Comparison of ENCODE assay signal across 33 mouse cellular contexts in the genomic region with DNA sequence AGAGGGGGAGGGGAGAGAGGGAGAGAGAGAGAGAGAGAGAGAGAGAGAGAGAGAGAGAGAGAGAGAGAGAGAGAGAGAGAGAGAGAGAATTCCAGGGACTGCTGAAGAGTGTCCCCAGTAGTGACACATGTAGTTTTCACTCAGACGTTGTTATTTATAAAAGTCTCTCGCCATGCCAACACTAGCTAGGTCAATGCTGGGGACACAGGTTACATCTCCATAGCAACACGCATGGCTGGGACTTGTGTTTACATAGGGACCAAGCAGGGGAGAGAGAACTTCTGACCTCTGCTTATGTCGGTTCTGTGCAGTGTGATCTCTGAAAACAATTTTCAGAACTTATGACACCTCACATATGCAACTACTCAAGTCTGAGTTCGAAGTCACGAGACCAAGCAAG. TPM values are rescaled to one million over a fixed set of nuclear protein-coding genes. Genes with fewer than 3 reads are reported as not detected.
A peak's percentile ranks its signal among the peaks of the same experiment; 100 is the strongest.
DNase-seq lines count a peak whose midpoint lies in the region; ATAC-seq and TF ChIP-seq lines count a peak whose summit lies in the region.
"Had no signal": no experiment of that assay in that cellular context is flagged by ENCODE, and none has a peak within 500 bp of the region (broad histone marks: within the 10 kb centered on the region; RNA-seq: fewer than 3 reads in every experiment).

No protein-coding gene starts in this region.

- TF ChIP-seq CTCF in liver, adult 2 months (IDR thresholded peaks at IDR 0.05; ENCODE audit: low read depth, low read length): no peak
- no peak for TF ChIP-seq CTCF in thymus, adult 2 months (IDR thresholded peaks at IDR 0.05; ENCODE audit: borderline replicate concordance, control insufficient read depth, extremely low read depth, insufficient read depth, low read length, poor library complexity)

- H3K9me3 ChIP-seq in heart, embryonic 11.5 days (replicated peaks; ENCODE audit: control insufficient read depth, low read length): no peaks in the 10 kb centered on the region
- no peaks in the 10 kb centered on the region for H3K9me3 ChIP-seq in liver, embryonic 11.5 days (ENCODE audit: control insufficient read depth, low read length)
- H3K9me3 ChIP-seq: embryonic facial prominence, embryonic 13.5 days; forebrain, embryonic 10.5 days; forebrain, embryonic 15.5 days; heart, embryonic 13.5 days; hindbrain, embryonic 15.5 days; liver, embryonic 13.5 days; lung, embryonic 15.5 days; midbrain, embryonic 12.5 days; neural tube, embryonic 13.5 days; stomach, embryonic 15.5 days had no signal

- no peaks in the 10 kb centered on the region for H3K4me1 ChIP-seq in heart, embryonic 11.5 days (ENCODE audit: control insufficient read depth, insufficient read depth, low read length)
- no peaks in the 10 kb centered on the region for H3K4me1 ChIP-seq in liver, adult 2 months (ENCODE audit: control insufficient read depth, insufficient read depth, low read length)
- H3K4me1 ChIP-seq in liver, embryonic 11.5 days (replicated peaks; ENCODE audit: control insufficient read depth, insufficient read depth, low read length): no peaks in the 10 kb centered on the region
- H3K4me1 ChIP-seq in thymus, adult 2 months (replicated peaks; ENCODE audit: control insufficient read depth, insufficient read depth, low read length): no peaks in the 10 kb centered on the region; the same call in 1 of the 2 replicates
- H3K4me1 ChIP-seq: liver, embryonic 13.5 days; lung, embryonic 15.5 days; stomach, embryonic 15.5 days had no signal

- no peak overlapping the region for H3K27ac ChIP-seq in heart, embryonic 11.5 days (ENCODE audit: low read depth, low read length)
- no peak overlapping the region for H3K27ac ChIP-seq in liver, adult 2 months (replicated peaks; ENCODE audit: insufficient read depth, low read depth, low read length)
- H3K27ac ChIP-seq in liver, embryonic 11.5 days (ENCODE audit: low read depth, low read length): no peak overlapping the region
- H3K27ac ChIP-seq in thymus, adult 2 months (ENCODE audit: control insufficient read depth, insufficient read depth, low read length): no peak overlapping the region
- H3K27ac ChIP-seq: embryonic facial prominence, embryonic 13.5 days; forebrain, embryonic 10.5 days; heart, embryonic 13.5 days; kidney, postnatal 0 days; liver, embryonic 13.5 days; lung, embryonic 15.5 days; midbrain, embryonic 12.5 days; neural tube, embryonic 13.5 days; stomach, embryonic 15.5 days had no signal

- no peaks in the 10 kb centered on the region for H3K36me3 ChIP-seq in heart, embryonic 11.5 days (ENCODE audit: control insufficient read depth, insufficient read depth, low read length)
- H3K36me3 ChIP-seq in liver, adult 2 months (ENCODE audit: control insufficient read depth, insufficient read depth, low read length): no peaks in the 10 kb centered on the region
- no peaks in the 10 kb centered on the region for H3K36me3 ChIP-seq in liver, embryonic 11.5 days (ENCODE audit: control insufficient read depth, insufficient read depth, low read length)
- H3K36me3 ChIP-seq in thymus, adult 2 months (ENCODE audit: control insufficient read depth, insufficient read depth, low read length): no peaks in the 10 kb centered on the region
- H3K36me3 ChIP-seq: embryonic facial prominence, embryonic 13.5 days; forebrain, embryonic 10.5 days; forebrain, embryonic 15.5 days; G1E; heart, embryonic 13.5 days; hindbrain, embryonic 15.5 days; liver, embryonic 13.5 days; lung, embryonic 15.5 days; midbrain, embryonic 12.5 days; neural tube, embryonic 13.5 days; stomach, embryonic 15.5 days had no signal

- 56% methylated on average over 6 of the region's 6 CpGs for WGBS in heart, embryonic 11.5 days (ENCODE audit: insufficient replicate concordance)
- WGBS in liver, adult 2 months: 34% methylated on average over 6 of the region's 6 CpGs
- WGBS in liver, embryonic 11.5 days: 60% methylated on average over 6 of the region's 6 CpGs
- 85% methylated on average over 6 of the region's 6 CpGs for whole genome bisulfite sequencing in thymus, adult 2 months

- no peak overlapping the region for H3K4me3 ChIP-seq in heart, embryonic 11.5 days (ENCODE audit: low read depth, low read length)
- H3K4me3 ChIP-seq in liver, adult 2 months (ENCODE audit: insufficient read depth, low read depth, low read length): no peak overlapping the region
- H3K4me3 ChIP-seq in liver, embryonic 11.5 days (ENCODE audit: low read depth, low read length): no peak overlapping the region
- no peak overlapping the region for H3K4me3 ChIP-seq in thymus, adult 2 months (ENCODE audit: control insufficient read depth, insufficient read depth, low read length)
- H3K4me3 ChIP-seq: embryonic facial prominence, embryonic 13.5 days; forebrain, embryonic 10.5 days; forebrain, embryonic 15.5 days; heart, embryonic 13.5 days; hindbrain, embryonic 15.5 days; liver, embryonic 13.5 days; lung, embryonic 15.5 days; midbrain, embryonic 12.5 days; neural tube, embryonic 13.5 days; stomach, embryonic 15.5 days had no signal

- no peak overlapping the region for H3K9ac ChIP-seq in heart, embryonic 11.5 days (ENCODE audit: low read depth, low read length)
- no peak overlapping the region for H3K9ac ChIP-seq in liver, adult 2 months (ENCODE audit: low read depth, low read length)
- H3K9ac ChIP-seq in liver, embryonic 11.5 days (ENCODE audit: low read depth, low read length): no peak overlapping the region
- H3K9ac ChIP-seq: embryonic facial prominence, embryonic 13.5 days; heart, embryonic 13.5 days; hindbrain, embryonic 15.5 days; liver, embryonic 13.5 days; lung, embryonic 15.5 days; midbrain, embryonic 12.5 days; neural tube, embryonic 13.5 days; stomach, embryonic 15.5 days had no signal

- no peak for ATAC-seq in heart, embryonic 11.5 days (replicated peaks; ENCODE audit: insufficient number of reproducible peaks, low FRiP score, low TSS enrichment)
- ATAC-seq in liver, embryonic 11.5 days (replicated peaks; ENCODE audit: low FRiP score): no peak
- ATAC-seq: forebrain, embryonic 15.5 days; inflammation-experienced regulatory T-cells, adult 6 months had no signal

- H3K27me3 ChIP-seq in heart, embryonic 11.5 days (ENCODE audit: control insufficient read depth, insufficient read depth, low read length): peaks cover 19% of the 10 kb centered on the region
- H3K27me3 ChIP-seq in liver, adult 2 months (ENCODE audit: control insufficient read depth, insufficient read depth, low read length): no peaks in the 10 kb centered on the region
- peaks cover 4% of the 10 kb centered on the region; the same call in 1 of the 2 replicates for H3K27me3 ChIP-seq in liver, embryonic 11.5 days (replicated peaks; ENCODE audit: control insufficient read depth, insufficient read depth, low read length)
- H3K27me3 ChIP-seq in thymus, adult 2 months (ENCODE audit: control insufficient read depth, insufficient read depth, low read length): no peaks in the 10 kb centered on the region
- H3K27me3 ChIP-seq: forebrain, embryonic 15.5 days; liver, embryonic 13.5 days; midbrain, embryonic 12.5 days had no signal

- H3K79me2 ChIP-seq in liver, adult 2 months (ENCODE audit: control insufficient read depth, insufficient read depth, low read length): no peaks in the 10 kb centered on the region

- H3K4me2 ChIP-seq in heart, embryonic 11.5 days: no peak overlapping the region
- H3K4me2 ChIP-seq in liver, embryonic 11.5 days: no peak overlapping the region
- H3K4me2 ChIP-seq: embryonic facial prominence, embryonic 13.5 days; forebrain, embryonic 15.5 days; heart, embryonic 13.5 days; hindbrain, embryonic 15.5 days; liver, embryonic 13.5 days; lung, embryonic 15.5 days; midbrain, embryonic 12.5 days; neural tube, embryonic 13.5 days; stomach, embryonic 15.5 days had no signal

- intact Hi-C loops in heart, postnatal 10 days (cut with DNase I): loop anchor here (5.0 to 10.0 kb wide), 3 partner anchors 133 to 701 kb away; no protein-coding TSS in a partner anchor

- no peak for TF ChIP-seq POLR2A in liver, adult 2 months (IDR thresholded peaks at IDR 0.05; ENCODE audit: extremely low read depth, insufficient read depth, low read length)
- TF ChIP-seq POLR2A in thymus, adult 2 months (IDR thresholded peaks at IDR 0.05; ENCODE audit: control insufficient read depth, extremely low read depth, insufficient read depth, low read length, poor library complexity): no peak

- DNase-seq in heart, adult 11 months: peak; percentile 91
- no peak for DNase-seq in heart, adult 8-10 months (ENCODE audit: low spot score)
- peak; percentile 23 to 30 for DNase-seq in heart, postnatal 10 days
- DNase-seq in liver, adult 2 months (ENCODE audit: extremely low read depth, low read depth, low spot score): peak; percentile 10
- DNase-seq in liver, embryonic 11.5 days (ENCODE audit: low spot score): no peak
- peak; percentile 11 for DNase-seq in ZHBTc4 (ENCODE audit: low read depth, low spot score)
- DNase-seq in thymus, adult 2 months: no peak
- DNase-seq: adrenal gland, postnatal 10 days; cerebellum, adult 11 months; cerebellum, adult 9-10 months; cerebellum, postnatal 36 days; embryo, embryonic 11 days; gastrocnemius, postnatal 25 days; kidney, adult 11 months; layer of hippocampus, postnatal 36 days; liver, embryonic 13.5 days; lung, postnatal 36 days; right cerebral cortex, postnatal 14 days; thymus, postnatal 14 days had no signal

RNA-seq across cellular contexts. Expression of a gene that starts 9.4 kb away (rescaled TPM):
- total RNA-seq in heart, adult 8-10 months (2022): under 1 TPM; 0.08 to 0.35 (median 0.20) TPM
- under 1 TPM; 0.05 TPM for total RNA-seq in heart, postnatal 10 days (2021)
- polyA plus RNA-seq in heart, embryonic 11.5 days (2014; fragmentation: Nextera tagmentation; extraction: Ambion mirVana): 0.10 and 0.21 TPM in 2 replicates
- 0.09 and 0.13 TPM in 2 replicates for total RNA-seq in liver, adult 2 months (2014; rRNA removed)
- not detected in 2 replicates for polyA plus RNA-seq in liver, adult 2 months (2012; rRNA removed)
- not detected in 2 replicates for polyA plus RNA-seq in liver, embryonic 11.5 days (2014; fragmentation: Nextera tagmentation; extraction: Ambion mirVana)
- 0.31 and 0.42 TPM in 2 replicates for polyA plus RNA-seq in thymus, adult 2 months (2012; rRNA removed)
- total RNA-seq: gastrocnemius, postnatal 25 days had no signal
- polyA plus RNA-seq: G1E; inflammation-experienced regulatory T-cells, adult 6 months; kidney, postnatal 0 days; liver, embryonic 13.5 days; small intestine, adult 2 months had no signal

RNA-seq across cellular contexts. Expression of a gene that starts 57.4 kb away (rescaled TPM):
- total RNA-seq in heart, adult 8-10 months (2022): 1 to 10 TPM; 3.3 to 5.0 (median 4.0) TPM
- 1 to 10 TPM; 4.8 to 4.9 TPM for total RNA-seq in heart, postnatal 10 days (2021)
- polyA plus RNA-seq in heart, embryonic 11.5 days (2014; fragmentation: Nextera tagmentation; extraction: Ambion mirVana): 14.0 and 17.9 TPM in 2 replicates
- 2.6 and 5.4 TPM in 2 replicates for total RNA-seq in liver, adult 2 months (2014; rRNA removed)
- 5.3 and 5.6 TPM in 2 replicates for polyA plus RNA-seq in liver, adult 2 months (2012; rRNA removed)
- 8.2 and 10.7 TPM in 2 replicates for polyA plus RNA-seq in liver, embryonic 11.5 days (2014; fragmentation: Nextera tagmentation; extraction: Ambion mirVana)
- 11.2 and 12.6 TPM in 2 replicates for polyA plus RNA-seq in thymus, adult 2 months (2012; rRNA removed)

RNA-seq across cellular contexts. Expression of a gene that starts 57.8 kb away (rescaled TPM):
- total RNA-seq in heart, adult 8-10 months (2022): 10 to 100 TPM; 14.7 to 20.0 (median 16.6) TPM
- total RNA-seq in heart, postnatal 10 days (2021): 10 to 100 TPM; 19.5 to 21.8 TPM
- 12.2 and 14.5 TPM in 2 replicates for polyA plus RNA-seq in heart, embryonic 11.5 days (2014; fragmentation: Nextera tagmentation; extraction: Ambion mirVana)
- 72.3 and 82.2 TPM in 2 replicates for total RNA-seq in liver, adult 2 months (2014; rRNA removed)
- polyA plus RNA-seq in liver, adult 2 months (2012; rRNA removed): 46.3 and 51.1 TPM in 2 replicates
- 22.0 and 24.7 TPM in 2 replicates for polyA plus RNA-seq in liver, embryonic 11.5 days (2014; fragmentation: Nextera tagmentation; extraction: Ambion mirVana)
- 2.3 and 2.9 TPM in 2 replicates for polyA plus RNA-seq in thymus, adult 2 months (2012; rRNA removed)

Comparison
In these comparisons a context has a peak if more than half of its experiments do, and no peak if none do; other contexts are left out.
1. DNase-seq: peak in heart, adult 11 months (single experiment), heart, postnatal 10 days (2 of 2), liver, adult 2 months (single experiment) and ZHBTc4 (single experiment); none in heart, adult 8-10 months (single experiment), liver, embryonic 11.5 days (single experiment) and thymus, adult 2 months (single experiment).